Mouse (Mus musculus) thymus, postnatal 4 days (tissue): Measurements from ENCODE around the gene Mylk2.
A peak's percentile ranks its signal among the peaks of the same experiment; 100 is the strongest.

Source experiments
- DNase-seq: peaks from one replicate; pipeline ENCODE4 v3.0.0; 2021

Mylk2 gene

DNA sequence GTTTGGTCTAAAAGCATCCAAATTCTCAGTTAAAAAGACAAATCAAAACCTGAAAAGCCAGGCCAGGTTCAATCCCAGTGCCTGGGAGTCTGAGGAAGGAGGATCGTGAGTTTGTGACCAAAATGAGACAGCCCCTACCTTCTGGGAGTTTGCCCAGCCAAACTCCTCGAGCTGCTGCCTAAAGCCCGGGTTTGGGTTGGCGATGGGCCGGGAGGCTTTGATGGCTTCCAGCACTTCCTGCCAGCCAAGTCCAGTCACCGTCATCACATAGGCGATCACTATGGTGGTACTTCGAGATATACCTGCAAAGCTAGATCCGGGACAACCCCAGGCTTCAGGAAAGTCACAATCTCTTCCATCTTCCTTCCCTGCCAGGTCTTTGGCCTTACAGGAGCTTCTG lies 32.9 kb downstream of the Mylk2 start:
- no peak for DNase-seq

DNA sequence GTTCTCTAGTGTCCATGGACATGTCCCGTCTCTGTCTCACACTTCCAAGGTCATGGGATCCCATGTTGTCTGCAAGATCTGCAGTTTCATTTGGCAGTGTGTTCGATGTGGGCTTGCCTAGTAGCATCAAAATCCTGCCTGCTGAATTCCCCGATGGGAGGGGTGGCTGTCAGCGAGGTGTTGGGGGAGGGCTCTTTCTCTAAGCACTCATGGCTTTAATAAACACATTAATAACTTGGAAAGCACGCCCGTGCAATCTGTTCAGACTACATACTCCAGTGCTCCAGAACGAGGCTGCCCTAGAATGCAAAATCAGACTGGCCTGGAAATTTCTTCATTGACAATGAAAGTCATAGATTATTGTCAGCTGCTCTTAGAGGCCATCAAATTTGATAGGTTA lies 35.9 kb downstream of the Mylk2 start:
- no peak for DNase-seq

DNA sequence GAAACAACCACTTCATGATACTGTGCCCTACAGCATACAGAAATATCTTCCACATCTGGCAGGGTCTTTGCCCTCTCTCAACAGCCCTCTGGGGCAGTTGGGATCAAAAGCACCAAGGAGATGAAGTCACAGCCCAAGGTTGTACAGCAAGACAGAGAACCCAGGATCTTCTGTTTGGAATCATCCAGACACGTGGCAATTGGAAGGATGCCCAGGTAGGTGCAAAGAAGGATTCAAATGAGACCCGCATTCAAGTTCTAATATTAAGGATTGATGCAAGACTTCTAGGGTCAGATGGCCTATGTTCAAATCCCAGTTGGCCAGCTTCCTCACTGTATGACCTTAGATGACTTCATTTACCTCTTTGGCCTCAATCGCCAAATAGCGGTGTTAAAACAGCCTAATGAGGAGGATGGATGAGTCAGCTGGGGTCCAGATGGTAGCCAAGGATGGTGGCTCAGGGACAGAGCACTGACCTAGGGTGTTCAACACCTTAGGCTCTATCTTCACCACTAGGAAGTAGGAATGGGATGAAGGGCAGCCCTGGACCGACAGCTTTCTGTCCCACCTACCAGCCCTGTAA lies 37.4 kb downstream of the Mylk2 start:
- no peak for DNase-seq

GRCm38 (mm10) chr2:152950358-152951064 lies 39.4 kb downstream of the Mylk2 start:
- no peak for DNase-seq

DNA sequence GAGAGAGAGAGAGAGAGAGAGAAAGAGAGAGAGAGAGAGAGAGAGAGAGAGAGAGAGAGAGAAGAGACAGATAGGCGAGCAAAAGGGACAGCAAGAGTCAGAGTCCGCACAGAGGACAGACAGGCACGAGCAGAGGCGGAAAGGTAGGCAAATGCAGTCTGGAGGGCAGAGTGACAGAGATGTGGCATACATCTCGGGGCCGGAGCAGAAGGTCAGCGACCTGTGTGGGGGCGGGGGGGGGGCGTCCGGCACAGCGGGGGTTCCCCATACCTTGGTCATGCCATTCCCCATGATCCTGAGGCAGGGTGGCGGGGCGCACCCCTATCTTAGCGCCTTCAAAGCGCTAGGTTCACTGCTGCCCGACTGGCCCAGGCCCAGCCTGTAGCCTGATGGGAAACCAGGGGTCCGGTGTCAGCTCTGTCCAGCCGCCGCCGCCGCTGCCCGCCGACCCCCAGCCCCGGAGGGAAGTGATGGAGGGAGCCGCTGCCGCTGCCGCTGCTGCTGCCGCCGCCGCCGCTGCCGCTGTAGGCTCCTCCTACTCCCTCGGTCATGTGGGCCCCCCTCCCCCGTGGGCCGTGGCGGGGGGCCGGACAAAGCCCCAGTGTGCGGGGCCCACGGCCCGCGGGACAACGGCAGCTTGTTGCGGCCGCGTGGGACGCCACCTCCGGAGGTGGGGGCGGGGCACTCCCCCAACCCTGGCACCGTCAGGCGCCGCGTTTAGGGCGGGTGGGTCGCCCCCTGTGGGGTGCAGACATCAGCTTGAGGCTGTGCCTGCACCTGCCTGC lies 40.1 kb downstream of the Mylk2 start, which contains the start of gene Dusp15:
Gene Dusp15 (minus strand): TSS at position 634 of the 785 bp plus-strand sequence.
- DNase-seq: peak; percentile 70

DNA sequence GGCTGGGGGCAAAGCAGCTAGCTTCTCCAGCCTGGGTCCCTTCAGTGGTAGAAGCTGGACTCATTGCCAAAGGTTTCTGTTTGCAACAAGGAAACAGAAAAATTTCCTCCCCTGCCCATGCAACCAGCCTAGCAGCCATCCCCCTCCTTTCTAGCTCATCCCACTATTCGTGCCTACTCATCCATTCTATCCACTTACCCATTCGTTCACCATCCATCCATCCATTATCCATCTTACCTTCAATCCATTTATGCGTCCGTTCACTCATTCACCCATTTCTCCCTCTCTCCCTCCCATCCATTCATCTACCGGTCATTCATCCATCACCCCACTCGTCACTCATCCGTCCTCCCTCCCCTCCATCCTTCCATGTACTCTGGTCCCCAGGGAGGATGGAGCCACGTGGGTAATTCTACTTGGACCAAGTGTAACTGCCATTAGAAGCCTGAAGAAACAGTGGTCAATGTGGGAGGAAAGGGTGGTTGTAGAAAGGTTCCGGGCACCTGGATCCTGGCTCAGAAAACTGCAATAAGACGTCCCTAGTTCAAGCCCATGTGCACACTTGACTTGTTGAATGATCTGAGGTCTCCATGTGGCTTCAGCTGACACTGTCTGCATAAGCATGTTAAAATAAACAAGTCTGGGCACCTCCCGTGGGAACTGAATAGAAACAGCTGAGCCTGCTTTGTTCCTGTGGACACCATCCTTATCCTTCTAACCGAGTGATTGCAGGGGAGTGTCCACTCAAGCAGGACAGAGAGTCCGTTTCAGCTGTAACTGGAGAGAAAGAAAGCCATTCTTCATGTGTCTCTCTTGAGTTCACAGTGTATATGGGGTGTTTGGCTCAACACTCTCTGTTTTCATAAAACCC lies 40.9 kb downstream of the Mylk2 start:
- no peak for DNase-seq

DNA sequence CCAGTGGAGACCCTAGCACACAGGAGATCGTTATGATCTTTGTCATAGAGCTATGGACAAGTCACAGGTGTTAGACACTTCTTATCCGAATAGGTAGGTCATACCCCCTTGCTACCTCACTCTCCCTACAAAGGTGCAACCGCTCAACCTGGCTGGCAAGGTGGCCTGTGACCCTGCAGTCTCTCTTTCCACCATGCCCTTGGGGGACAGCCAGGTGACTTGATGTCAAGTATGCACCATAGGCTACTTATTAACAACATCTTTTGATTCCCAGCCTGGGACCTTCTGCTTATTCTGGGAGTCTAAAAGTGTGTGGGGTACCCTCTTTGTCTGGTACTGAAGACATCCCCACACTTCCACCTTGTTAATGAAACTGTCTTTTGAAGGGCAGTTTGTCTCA lies 47.0 kb downstream of the Mylk2 start:
- DNase-seq: no peak

DNA sequence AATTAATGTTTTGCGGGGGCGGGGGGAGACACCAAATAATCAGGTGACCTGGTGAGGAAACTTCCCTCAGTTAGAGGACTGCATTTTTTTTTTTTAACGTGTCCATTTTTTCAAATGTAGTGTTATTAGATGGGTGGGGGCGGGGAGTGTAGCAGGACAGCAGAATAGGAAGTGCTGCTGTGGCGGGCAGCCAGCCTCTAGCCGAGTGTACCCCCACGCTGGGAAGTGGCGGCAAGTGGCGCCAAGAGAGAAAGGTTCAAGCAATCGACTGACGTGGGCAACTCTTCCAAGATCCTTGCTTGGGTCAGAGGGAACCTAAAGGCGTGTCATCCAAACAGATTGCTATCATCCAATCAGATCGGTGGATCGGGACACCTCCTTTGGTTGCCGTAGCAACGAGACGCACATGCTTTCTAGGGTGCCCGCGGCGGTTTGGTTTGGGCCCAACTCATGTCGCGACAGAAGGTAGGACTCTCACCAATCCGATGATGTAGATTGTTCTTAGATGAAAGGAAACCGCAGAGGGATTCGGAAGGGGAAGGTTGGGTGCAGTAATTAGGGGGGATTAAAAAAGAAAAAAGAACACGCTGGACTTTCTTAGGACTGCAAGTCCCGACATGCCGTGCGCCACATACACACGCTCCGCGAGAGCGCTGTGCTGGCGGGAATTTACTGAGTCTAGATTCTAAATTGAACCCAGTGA lies 51.1 kb downstream of the Mylk2 start, which contains the start of gene Ttll9:
Gene Ttll9 (plus strand): TSS at position 395 of the 703 bp plus-strand sequence.
- peak; percentile 51 for DNase-seq

GRCm38 (mm10) chr2:152965555-152965954 lies 54.4 kb downstream of the Mylk2 start:
- no peak for DNase-seq
